Comparison of ENCODE assay signal across 8 mouse cellular contexts in genomic region chr9:87255696-87256030, GRCm38 (mm10). TPM values are rescaled to one million over a fixed set of nuclear protein-coding genes. Genes with fewer than 3 reads are reported as not detected.
DNase-seq lines count a peak whose midpoint lies in the region; ATAC-seq and TF ChIP-seq lines count a peak whose summit lies in the region.

No protein-coding gene starts in this region.

- no peaks in the 10 kb centered on the region for H3K9me3 ChIP-seq in heart, embryonic 15.5 days (replicated peaks)
- H3K9me3 ChIP-seq in hindbrain, embryonic 14.5 days (ENCODE audit: control insufficient read depth, low read length): no peaks in the 10 kb centered on the region
- H3K9me3 ChIP-seq in midbrain, embryonic 13.5 days: no peaks in the 10 kb centered on the region

- intact Hi-C loops in heart, postnatal 36 days (cut with DNase I): loop anchor here (5.0 to 10.0 kb wide), 2 partner anchors 793 to 1289 kb away; partner anchors contain the start of genes Ube2cbp and Zfp949
- intact Hi-C loops in left cerebral cortex, postnatal 4 days (cut with DNase I): loop anchor here (5.0 kb wide), 1 partner anchor 972 kb away; no protein-coding TSS in a partner anchor

- H3K27me3 ChIP-seq in heart, embryonic 15.5 days: no peaks in the 10 kb centered on the region
- H3K27me3 ChIP-seq in hindbrain, embryonic 14.5 days (ENCODE audit: control insufficient read depth, insufficient read depth, low read length): no peaks in the 10 kb centered on the region
- no peaks in the 10 kb centered on the region for H3K27me3 ChIP-seq in midbrain, embryonic 13.5 days

- H3K4me2 ChIP-seq in heart, embryonic 15.5 days: peak overlapping the region; percentile 71
- peak overlapping the region; percentile 65 for H3K4me2 ChIP-seq in hindbrain, embryonic 14.5 days (replicated peaks)
- peak overlapping the region; percentile 72 for H3K4me2 ChIP-seq in midbrain, embryonic 13.5 days (replicated peaks)

- no peak for TF ChIP-seq POLR2A in bone marrow, adult 2 months (IDR thresholded peaks at IDR 0.05; ENCODE audit: borderline replicate concordance, control insufficient read depth, low read depth, low read length)

- TF ChIP-seq CTCF in bone marrow, adult 2 months (IDR thresholded peaks at IDR 0.05; ENCODE audit: control insufficient read depth, insufficient read depth, low read length): no peak

- H3K4me3 ChIP-seq in heart, embryonic 15.5 days: peak overlapping the region; percentile 74
- H3K4me3 ChIP-seq in bone marrow, adult 2 months (replicated peaks; ENCODE audit: control insufficient read depth, low read depth, low read length): peak overlapping the region; percentile 88
- peak overlapping the region; percentile 72 for H3K4me3 ChIP-seq in hindbrain, embryonic 14.5 days (replicated peaks; ENCODE audit: low read length)
- H3K4me3 ChIP-seq in midbrain, embryonic 13.5 days (replicated peaks): peak overlapping the region; percentile 72

- no peaks in the 10 kb centered on the region for H3K36me3 ChIP-seq in heart, embryonic 15.5 days
- H3K36me3 ChIP-seq in hindbrain, embryonic 14.5 days (replicated peaks; ENCODE audit: control insufficient read depth, insufficient read depth): no peaks in the 10 kb centered on the region
- no peaks in the 10 kb centered on the region for H3K36me3 ChIP-seq in midbrain, embryonic 13.5 days

- no peaks in the 10 kb centered on the region for H3K4me1 ChIP-seq in heart, embryonic 15.5 days (replicated peaks)
- no peaks in the 10 kb centered on the region for H3K4me1 ChIP-seq in bone marrow, adult 2 months (ENCODE audit: control insufficient read depth, insufficient read depth, low read length)
- peaks cover 5% of the 10 kb centered on the region; the same call in 1 of the 2 replicates for H3K4me1 ChIP-seq in hindbrain, embryonic 14.5 days (replicated peaks; ENCODE audit: control insufficient read depth, insufficient read depth, low read length)
- H3K4me1 ChIP-seq in midbrain, embryonic 13.5 days (replicated peaks): peaks cover 13% of the 10 kb centered on the region

- 19% methylated on average over 6 of the region's 6 CpGs for WGBS in heart, embryonic 15.5 days
- 22% methylated on average over 6 of the region's 6 CpGs for WGBS in bone marrow, adult 2 months
- 25% methylated on average over 6 of the region's 6 CpGs for WGBS in hindbrain, embryonic 14.5 days
- WGBS in midbrain, embryonic 13.5 days: 18% methylated on average over 6 of the region's 6 CpGs

- no peak for DNase-seq in heart, postnatal 36 days
- no peak for DNase-seq in hindbrain, embryonic 14.5 days (ENCODE audit: low spot score)
- DNase-seq in layer of hippocampus, postnatal 14 days (ENCODE audit: low spot score in 2 of 2): no peak
- DNase-seq in left cerebral cortex, postnatal 4 days: no peak
- no peak for DNase-seq in kidney, adult 8-10 months

- H3K27ac ChIP-seq in heart, embryonic 15.5 days: peak overlapping the region; percentile 77
- H3K27ac ChIP-seq in bone marrow, adult 2 months (ENCODE audit: control insufficient read depth, insufficient read depth, low read depth, low read length, poor library complexity): no peak overlapping the region
- peak overlapping the region; percentile 90 for H3K27ac ChIP-seq in hindbrain, embryonic 14.5 days
- peak overlapping the region; percentile 88 for H3K27ac ChIP-seq in midbrain, embryonic 13.5 days

- peak overlapping the region; percentile 70 for H3K9ac ChIP-seq in heart, embryonic 15.5 days
- peak overlapping the region; percentile 76 for H3K9ac ChIP-seq in hindbrain, embryonic 14.5 days
- peak overlapping the region; percentile 73 for H3K9ac ChIP-seq in midbrain, embryonic 13.5 days (replicated peaks)

- peak; percentile 59 for ATAC-seq in heart, embryonic 15.5 days (replicated peaks; ENCODE audit: insufficient number of reproducible peaks, insufficient read depth, low FRiP score, low read depth)
- peak; percentile 83 for ATAC-seq in hindbrain, embryonic 14.5 days (ENCODE audit: low FRiP score)
- peak; percentile 74 for ATAC-seq in midbrain, embryonic 13.5 days

RNA-seq across cellular contexts. Expression of gene Cep162, which starts 0.3 kb away (rescaled TPM):
- 3.6 and 4.5 TPM in 2 replicates for polyA plus RNA-seq in heart, embryonic 15.5 days (2015; fragmentation: Nextera tagmentation; extraction: Ambion mirVana)
- total RNA-seq in heart, postnatal 36 days (2021): 1 to 10 TPM; 2.5 to 3.5 TPM
- 2.9 and 5.0 TPM in 2 replicates for polyA plus RNA-seq in bone marrow, adult 2 months (2011; ENCODE audit: insufficient read depth, insufficient read length, low replicate concordance, missing spikeins)
- polyA plus RNA-seq in hindbrain, embryonic 14.5 days (2014; fragmentation: Nextera tagmentation; extraction: Ambion mirVana): 6.2 and 7.1 TPM in 2 replicates
- polyA plus RNA-seq in midbrain, embryonic 13.5 days (2015; fragmentation: Nextera tagmentation; extraction: Ambion mirVana): 8.8 and 9.0 TPM in 2 replicates
- 10 to 100 TPM in 1 of 2 experiments, 1 to 10 TPM in 1; 6.2 to 10.3 TPM for total RNA-seq in layer of hippocampus, postnatal 14 days (2021)
- 10 to 100 TPM; 12.6 to 13.6 TPM for total RNA-seq in left cerebral cortex, postnatal 4 days (2021)
